Mouse (Mus musculus) kidney, adult 2 months (tissue): ENCODE results near the gene Nell1. TPM values are rescaled to one million over a fixed set of nuclear protein-coding genes. Genes with fewer than 3 reads are reported as not detected.
A peak's percentile ranks its signal among the peaks of the same experiment; 100 is the strongest.
"Not testable (repeated sequence)": the region's sequence is repeated elsewhere in the genome, so short reads cannot be mapped to it uniquely, and the experiment has no call there.

ENCODE experiments used
- DNase-seq: peaks from one replicate; pipeline ENCODE4 v3.0.0; 2021
- H3K27ac ChIP-seq: fragments of 200-500 bp; 2 replicates; pipeline ENCODE4 v1.5.1; 2012; ENCODE audit warnings: low read depth, low read length, control low read depth, inconsistent platforms; ENCODE audit not compliant: insufficient read depth
- H3K27me3 ChIP-seq: fragments of 200-500 bp; replicated peaks from 2 replicates; pipeline ENCODE4 v1.6.1; 2012; ENCODE audit warnings: mild to moderate bottlenecking, moderate library complexity, low read length, inconsistent platforms; ENCODE audit not compliant: control insufficient read depth, insufficient read depth
- H3K36me3 ChIP-seq: fragments of 200-500 bp; 2 replicates; pipeline ENCODE4 v1.6.1; 2012; ENCODE audit warnings: mild to moderate bottlenecking, moderate library complexity, low read length, inconsistent platforms; ENCODE audit not compliant: control insufficient read depth, insufficient read depth
- H3K4me1 ChIP-seq: fragments of 200-500 bp; 2 replicates; pipeline ENCODE4 v1.6.1; 2011; ENCODE audit warnings: low read length; ENCODE audit not compliant: control insufficient read depth, insufficient read depth
- H3K4me3 ChIP-seq: fragments of 200-500 bp; 2 replicates; pipeline ENCODE4 v1.5.1; 2011; ENCODE audit warnings: mild to moderate bottlenecking, low read depth, low read length, control low read depth; ENCODE audit not compliant: insufficient read depth
- CTCF ChIP-seq: fragments of 200-500 bp; conservative IDR thresholded peaks from 2 replicates; pipeline ENCODE4 v1.5.1; 2011; ENCODE audit warnings: low read depth, mild to moderate bottlenecking, control low read depth, low read length, moderate library complexity, mixed read lengths; ENCODE audit not compliant: insufficient read depth, insufficient read length
- POLR2A ChIP-seq: fragments of 200-500 bp; IDR thresholded peaks from one replicate; pipeline ENCODE4 v1.6.1; 2011; ENCODE audit warnings: low read depth, low read length, control low read depth
- WGBS: fragments of 180-500 bp; shearing (Covaris S2); methylation state at CpG from one replicate; pipeline ENCODE4 v1.1.7; 2018; 5-methylcytosine and 5-hydroxymethylcytosine counted together
- polyA plus RNA-seq: library from polyadenylated mRNA; depleted of rRNA; stranded (reverse); fragments of >200 nt; gene quantifications from 2 replicates; pipeline ENCODE4 v1.2.3, GENCODE M21; 2012; rRNA removed

Nell1 gene
- not detected in 2 replicates for polyA plus RNA-seq

DNA sequence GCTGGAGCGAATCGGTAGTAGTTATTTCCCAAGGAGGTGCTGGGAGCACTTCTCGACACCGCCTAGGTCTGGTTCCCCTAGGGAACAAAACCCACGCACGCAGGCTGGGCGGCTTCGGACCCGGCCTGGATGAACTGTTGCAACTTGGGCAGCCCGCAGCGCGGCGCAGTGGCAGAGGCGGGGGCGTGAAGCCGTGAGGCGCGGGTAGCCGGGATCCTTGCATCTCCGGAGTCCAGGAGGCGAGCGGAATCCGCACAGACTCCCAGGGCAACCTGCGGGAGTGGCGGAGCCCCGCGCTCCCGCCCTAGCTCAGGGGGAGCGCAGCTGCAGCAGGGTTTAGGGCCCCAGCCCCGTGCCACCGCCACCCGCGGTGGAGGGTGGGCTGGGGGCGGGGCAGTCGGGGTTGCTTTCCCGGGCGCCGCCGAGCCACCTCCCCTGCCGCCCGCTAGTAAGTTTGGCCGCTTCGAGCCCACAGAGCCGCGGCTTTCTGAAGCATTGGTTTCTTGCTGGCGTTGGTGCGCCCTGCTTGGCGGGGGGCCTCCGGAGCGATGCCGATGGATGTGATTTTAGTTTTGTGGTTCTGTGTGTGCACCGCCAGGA is at the start of gene Nell1:
Gene Nell1 (plus strand): TSS at position 24 of the 600 bp plus-strand sequence.
- Histone ChIP-seq H3K4me3 (no peak within 1 kb of the TSS), H3K36me3 (no peaks in the 10 kb centered on the region), H3K4me1 (no peaks in the 10 kb centered on the region), H3K27ac (no peak within 1 kb of the TSS), H3K27me3 (no peaks in the 10 kb centered on the region; the same call in 1 of the 2 replicates)
- WGBS = 2% methylated on average over 52 of the region's 52 CpGs
- TF ChIP-seq POLR2A (no peak), CTCF (no peak)
- no peak for DNase-seq

DNA sequence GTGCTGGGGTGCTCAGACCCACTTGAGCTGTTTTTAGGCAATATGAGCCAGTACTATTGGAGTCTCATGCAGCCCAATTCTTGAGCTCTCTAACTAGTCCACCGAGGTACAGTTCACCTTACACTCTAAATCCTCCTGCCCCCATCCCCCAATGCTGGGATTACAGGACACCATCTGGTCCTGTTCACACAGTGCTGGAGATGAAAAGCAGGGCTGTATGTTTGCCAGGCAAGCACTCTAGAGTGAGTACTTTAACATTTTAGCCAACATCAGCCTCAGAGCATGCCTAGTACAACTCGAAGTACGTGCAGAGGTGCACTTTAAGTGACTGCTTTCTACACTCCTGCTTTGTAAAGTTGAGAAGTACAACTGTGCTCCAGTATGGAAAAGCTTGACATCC is 46.1 kb upstream of the Nell1 start:
- no peak overlapping the region for H3K4me3 ChIP-seq
- TF ChIP-seq POLR2A = no peak
- no peak overlapping the region for H3K27ac ChIP-seq
- DNase-seq = no peak
- H3K4me1 ChIP-seq = no peaks in the 10 kb centered on the region
- H3K27me3 ChIP-seq = no peaks in the 10 kb centered on the region
- WGBS = 59% methylated on average over 3 of the region's 3 CpGs
- H3K36me3 ChIP-seq = no peaks in the 10 kb centered on the region

GRCm38 (mm10) chr7:49929999-49930398 is 44.7 kb upstream of the Nell1 start:
- no peaks in the 10 kb centered on the region for H3K27me3 ChIP-seq
- 34% methylated on average over 4 of the region's 4 CpGs for WGBS

DNA sequence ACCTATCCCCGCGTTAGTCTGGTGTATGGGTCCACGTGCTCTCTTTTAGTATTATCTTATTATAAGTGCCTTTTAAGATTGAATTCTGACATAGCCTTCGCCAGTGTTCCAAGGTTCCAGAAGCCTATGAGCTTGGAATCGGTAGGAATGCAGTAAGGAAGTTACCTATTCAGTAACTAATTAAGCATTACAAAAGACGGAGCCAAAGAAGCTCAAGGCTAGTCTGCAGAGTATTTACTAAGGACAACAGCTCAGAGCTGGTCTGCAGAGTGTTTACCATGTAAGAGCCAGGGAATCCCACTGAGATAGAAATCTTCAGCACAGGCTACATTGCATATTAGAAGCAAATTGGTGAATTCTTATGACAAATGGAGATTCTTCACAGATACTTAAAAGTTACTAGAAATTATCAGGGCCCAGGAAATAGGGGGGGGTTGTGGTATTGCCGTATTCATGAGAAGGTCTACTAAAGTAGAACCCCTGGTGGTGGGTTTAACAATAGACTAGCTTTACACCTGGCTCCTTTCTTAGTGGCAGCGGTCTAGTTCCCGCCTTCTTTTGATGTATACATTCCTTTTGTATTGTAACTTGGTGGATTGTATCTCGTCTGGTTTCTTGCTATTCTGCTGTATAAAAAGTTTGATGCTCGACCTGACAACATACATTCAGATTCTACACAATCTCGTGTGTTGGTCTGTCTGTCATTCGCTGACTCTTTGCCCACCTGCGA is 41.1 kb upstream of the Nell1 start:
- 75% methylated on average over 14 of the region's 14 CpGs for WGBS
- H3K4me3 ChIP-seq, H3K36me3 ChIP-seq, H3K4me1 ChIP-seq, H3K27ac ChIP-seq, H3K27me3 ChIP-seq: not testable (repeated sequence)
- DNase-seq = peak; percentile 17

More at GRCm38 (mm10) chr7:49929999-49930398, 44.7 kb upstream of the Nell1 start:
- H3K27ac ChIP-seq = no peak overlapping the region
- H3K4me3 ChIP-seq = no peak overlapping the region
- H3K4me1 ChIP-seq = no peaks in the 10 kb centered on the region
- H3K36me3 ChIP-seq = no peaks in the 10 kb centered on the region
- no peak for DNase-seq
- TF ChIP-seq CTCF = no peak
- TF ChIP-seq POLR2A = no peak

GRCm38 (mm10) chr7:49936821-49937220 is 37.8 kb upstream of the Nell1 start:
- Histone ChIP-seq H3K4me3 (no peak overlapping the region), H3K27me3 (no peaks in the 10 kb centered on the region), H3K36me3 (no peaks in the 10 kb centered on the region), H3K27ac (no peak overlapping the region), H3K4me1 (no peaks in the 10 kb centered on the region)
- no peak for TF ChIP-seq CTCF
- no peak for TF ChIP-seq POLR2A
- WGBS = 89% methylated on average over 3 of the region's 3 CpGs
- DNase-seq = no peak

DNA sequence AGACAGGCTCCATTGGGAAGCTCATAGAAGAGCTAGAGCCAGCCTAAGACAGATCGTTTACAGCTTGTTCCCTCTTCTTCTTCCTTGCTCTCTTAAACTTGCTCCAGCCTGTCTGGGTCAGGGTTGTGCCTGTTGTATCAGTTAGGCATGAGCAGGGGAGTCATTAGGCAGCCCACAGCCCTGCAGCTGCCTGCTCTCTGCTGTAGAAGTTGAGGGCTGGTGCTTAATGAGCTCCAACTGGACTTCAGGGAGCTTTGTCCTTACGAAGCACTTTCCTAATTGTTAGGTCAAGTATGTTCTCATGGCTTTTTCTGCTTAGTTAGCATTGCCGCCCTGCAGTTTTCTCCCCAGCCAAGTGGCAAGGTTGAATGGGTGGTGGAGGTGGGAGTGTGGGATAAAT is 32.6 kb upstream of the Nell1 start:
- Histone ChIP-seq H3K27me3 (no peaks in the 10 kb centered on the region), H3K4me3 (no peak overlapping the region), H3K4me1 (no peaks in the 10 kb centered on the region), H3K27ac (no peak overlapping the region), H3K36me3 (no peaks in the 10 kb centered on the region)
- no peak for DNase-seq
- TF ChIP-seq POLR2A = no peak
- 38% methylated on average over 3 of the region's 3 CpGs for WGBS

DNA sequence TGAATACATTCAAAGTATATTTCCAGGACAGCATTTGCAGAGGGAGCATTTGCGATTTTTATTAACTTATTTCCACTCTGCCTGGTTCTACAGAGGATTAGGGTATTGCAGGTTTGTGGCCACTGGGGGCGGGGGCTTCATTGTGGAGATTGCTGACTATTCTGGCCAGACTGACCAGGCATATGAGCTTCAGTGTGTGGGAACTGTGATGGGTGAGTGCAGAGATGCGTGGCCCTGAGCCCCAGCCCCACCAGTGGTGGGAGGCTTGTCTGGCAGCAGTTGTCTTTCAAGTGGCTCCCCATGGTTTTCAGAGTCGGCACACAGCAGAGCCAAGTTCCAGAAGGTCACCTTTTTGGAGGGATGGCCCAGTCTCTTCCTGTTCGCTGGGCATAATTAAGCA is 32.2 kb upstream of the Nell1 start:
- no peak for TF ChIP-seq CTCF
- TF ChIP-seq POLR2A = no peak
- no peaks in the 10 kb centered on the region for H3K4me1 ChIP-seq
- no peaks in the 10 kb centered on the region for H3K36me3 ChIP-seq
- DNase-seq = no peak
- no peak overlapping the region for H3K27ac ChIP-seq
- WGBS = 48% methylated on average over 5 of the region's 5 CpGs
- no peaks in the 10 kb centered on the region for H3K27me3 ChIP-seq
- H3K4me3 ChIP-seq = no peak overlapping the region

- 91% methylated on average over 9 of the region's 9 CpGs for WGBS
- Histone ChIP-seq H3K27me3 (no peaks in the 10 kb centered on the region), H3K4me1 (no peaks in the 10 kb centered on the region), H3K36me3 (no peaks in the 10 kb centered on the region), H3K27ac (no peak overlapping the region), H3K4me3 (no peak overlapping the region)
- TF ChIP-seq POLR2A = no peak
- no peak for TF ChIP-seq CTCF
- DNase-seq = no peak
Observed at GRCm38 (mm10) chr7:49946691-49947090, 28.0 kb upstream of the Nell1 start.
